Mouse (Mus musculus): ENCODE data around the gene Lhcgr. TPM values are rescaled to one million over a fixed set of nuclear protein-coding genes. Genes with fewer than 3 reads are reported as not detected.
"Not testable (repeated sequence)": the region's sequence is repeated elsewhere in the genome, so short reads cannot be mapped to it uniquely, and the experiment has no call there.

Lhcgr gene
- under 1 TPM; 0.08 to 0.22 TPM for total RNA-seq (2021)
- long read RNA-seq, experiment 1, partial matches to known transcripts, result 1 of 2 reads
- long read RNA-seq, experiment 1, other reads (novel, unspliced or antisense), result 1 of 2 reads
- long read RNA-seq, experiment 2, result 0 reads

DNA sequence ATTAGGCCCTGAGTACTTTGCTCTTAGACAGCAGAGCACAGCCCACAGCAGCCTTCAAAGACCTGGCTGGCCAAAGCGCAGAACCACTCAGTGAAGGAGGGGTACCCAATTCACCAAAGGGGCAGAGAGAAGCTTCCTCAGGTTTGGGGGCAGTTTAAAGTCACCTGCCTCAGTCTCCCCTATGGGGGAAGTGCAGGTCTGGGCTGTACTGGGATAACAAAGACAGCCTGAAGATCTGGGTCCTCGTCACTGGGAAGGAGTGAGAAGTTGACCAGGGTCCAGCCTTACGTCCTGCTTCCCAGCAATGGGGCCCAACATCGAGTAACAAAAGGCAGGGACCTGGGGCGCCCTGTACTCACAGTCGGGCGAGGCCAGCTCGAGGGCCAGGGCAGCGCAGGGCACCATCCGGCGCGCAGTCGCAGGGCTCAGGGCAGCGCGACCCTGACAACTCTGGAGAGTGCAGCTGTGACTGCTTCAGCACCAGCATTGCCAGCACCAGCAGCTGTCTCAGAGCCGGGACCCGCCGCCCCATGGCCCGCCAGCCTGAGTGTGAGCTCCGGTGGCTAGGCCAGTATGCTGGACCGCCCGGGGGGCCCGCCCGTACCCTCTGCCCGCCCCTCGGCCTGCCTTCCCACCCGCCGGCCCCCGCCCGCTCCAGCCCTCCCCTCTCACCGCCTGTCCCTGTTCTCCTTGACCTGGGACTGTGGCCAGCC is at the start of gene Lhcgr:
Gene Lhcgr, minus strand, starts transcription at position 551 of the 713 bp plus-strand sequence.
- TF ChIP-seq CTCF (conservative IDR thresholded peaks at IDR 0.05), result no peak
- no peak within 1 kb of the TSS for H3K4me3 ChIP-seq
- H3K27ac ChIP-seq, result no peak within 1 kb of the TSS
- no peak for DNase-seq (ENCODE audit: low spot score in 2 of 2)

GRCm38 (mm10) chr17:88817601-88818000 is 25.8 kb upstream of the Lhcgr start:
- no peak for TF ChIP-seq CTCF (conservative IDR thresholded peaks at IDR 0.05)
- DNase-seq (ENCODE audit: low spot score in 2 of 2), result peak; percentile 11 to 16
- H3K4me3 ChIP-seq, result no peak overlapping the region
- H3K27ac ChIP-seq, result 0 out of 2 replicates have a peak overlapping the region, but pooled peaks have one; percentile 23

GRCm38 (mm10) chr17:88812943-88813342 is 21.2 kb upstream of the Lhcgr start:
- not testable (repeated sequence) for H3K4me3 ChIP-seq; H3K27ac ChIP-seq; DNase-seq (ENCODE audit: low spot score in 2 of 2)

GRCm38 (mm10) chr17:88810807-88811206 is 19.0 kb upstream of the Lhcgr start:
- no peak for DNase-seq (ENCODE audit: low spot score in 2 of 2)
- Histone ChIP-seq H3K4me3 (no peak overlapping the region), H3K27ac (no peak overlapping the region)
- no peak for TF ChIP-seq CTCF (conservative IDR thresholded peaks at IDR 0.05)

DNA sequence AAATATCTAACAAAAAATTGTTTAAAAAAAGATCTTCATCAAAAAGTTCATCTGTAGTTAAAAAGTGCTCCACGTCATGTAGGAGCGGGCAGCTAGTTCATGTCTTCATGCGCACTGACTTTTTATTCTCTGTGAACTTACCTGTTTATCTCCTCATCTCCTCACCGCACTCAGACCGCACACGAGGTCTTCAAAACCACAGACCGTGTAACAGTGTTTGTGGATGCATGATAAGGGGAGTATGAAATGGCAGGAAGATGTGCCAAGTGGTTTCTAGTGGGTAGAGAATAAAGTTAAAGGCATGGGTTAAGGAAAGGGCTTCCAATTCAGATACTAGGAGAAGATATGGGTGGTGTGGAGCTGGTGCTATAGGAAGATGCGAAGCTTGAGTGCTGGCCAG is 14.6 kb upstream of the Lhcgr start:
- TF ChIP-seq CTCF (conservative IDR thresholded peaks at IDR 0.05), result no peak
- H3K4me3 ChIP-seq, result no peak overlapping the region
- H3K27ac ChIP-seq, result no peak overlapping the region
- DNase-seq (ENCODE audit: low spot score in 2 of 2), result no peak

- Histone ChIP-seq H3K27ac (no peak overlapping the region), H3K4me3 (no peak overlapping the region)
- no peak for TF ChIP-seq CTCF (conservative IDR thresholded peaks at IDR 0.05)
- no peak for DNase-seq (ENCODE audit: low spot score in 2 of 2)
These were observed 11.7 kb upstream of the Lhcgr start for GRCm38 (mm10) chr17:88803441-88803840.

DNA sequence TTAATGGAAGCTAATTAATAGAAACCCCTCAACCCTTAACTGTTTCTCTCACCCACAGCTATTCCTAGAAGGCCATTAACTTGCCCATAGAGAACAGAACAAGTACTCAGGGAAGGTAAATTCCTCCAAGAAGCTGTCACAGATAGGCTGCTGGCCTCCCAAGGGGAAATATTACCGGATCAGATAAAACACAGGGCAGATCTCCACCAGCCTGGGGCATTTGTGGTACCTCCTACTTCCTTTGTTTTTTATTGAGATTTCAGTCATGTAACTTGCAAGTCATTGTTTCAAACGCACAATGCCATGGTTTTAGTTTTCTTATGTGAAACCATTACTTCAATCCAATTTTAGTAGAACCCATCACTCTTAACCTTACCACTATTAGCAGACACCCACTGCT is 1.1 kb downstream of the Lhcgr start:
- DNase-seq (ENCODE audit: low spot score in 2 of 2), result no peak
- TF ChIP-seq CTCF (conservative IDR thresholded peaks at IDR 0.05), result no peak
- no peak overlapping the region for H3K27ac ChIP-seq
- H3K4me3 ChIP-seq, result no peak overlapping the region

DNA sequence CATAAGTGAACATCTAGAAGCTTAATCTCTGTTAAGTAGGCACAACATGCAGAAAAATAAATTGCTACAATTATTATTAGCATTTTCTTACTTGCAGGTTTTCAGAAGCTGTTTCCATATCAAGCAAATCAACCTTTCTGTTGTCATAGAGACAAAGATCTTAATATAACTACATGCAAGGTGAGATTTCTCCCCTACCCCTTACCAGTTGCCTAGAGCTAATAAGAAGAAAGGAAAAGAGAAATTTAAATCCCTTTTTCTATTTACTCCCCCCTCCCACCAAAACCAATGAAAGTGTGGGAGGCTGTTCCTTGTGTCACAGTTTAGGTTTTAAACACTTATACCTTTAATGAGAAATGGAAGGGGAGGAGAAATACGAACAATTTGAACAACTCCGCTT is 3.4 kb downstream of the Lhcgr start:
- TF ChIP-seq CTCF (conservative IDR thresholded peaks at IDR 0.05), result no peak
- Histone ChIP-seq H3K4me3 (no peak overlapping the region), H3K27ac (no peak overlapping the region)
- no peak for DNase-seq (ENCODE audit: low spot score in 2 of 2)

- Histone ChIP-seq H3K27ac (no peak overlapping the region), H3K4me3 (no peak overlapping the region)
- TF ChIP-seq CTCF (conservative IDR thresholded peaks at IDR 0.05), result no peak
- DNase-seq (ENCODE audit: low spot score in 2 of 2), result no peak
These were observed 4.9 kb downstream of the Lhcgr start for GRCm38 (mm10) chr17:88786881-88787280.

DNA sequence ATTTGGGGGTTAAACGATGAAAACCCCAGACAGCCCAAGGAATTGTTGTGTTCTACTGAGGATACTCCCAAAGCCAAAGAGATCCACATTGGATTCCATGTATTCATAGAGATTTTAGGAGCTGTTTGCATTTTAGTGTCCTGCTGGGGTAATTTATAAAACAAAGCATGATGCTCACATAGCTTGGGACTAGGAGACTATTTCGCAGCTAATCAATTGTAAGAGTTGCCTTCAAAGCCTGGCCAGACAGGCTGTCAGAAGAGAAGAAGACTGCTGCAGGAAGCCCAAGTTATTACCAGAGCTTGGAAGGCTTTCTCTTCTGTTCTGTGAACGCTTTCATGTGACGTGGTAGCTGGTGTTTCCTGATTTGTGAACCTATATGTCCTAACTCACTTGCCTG is 5.4 kb downstream of the Lhcgr start:
- DNase-seq (ENCODE audit: low spot score in 2 of 2), result no peak
- no peak for TF ChIP-seq CTCF (conservative IDR thresholded peaks at IDR 0.05)
- Histone ChIP-seq H3K27ac (no peak overlapping the region), H3K4me3 (no peak overlapping the region)

DNA sequence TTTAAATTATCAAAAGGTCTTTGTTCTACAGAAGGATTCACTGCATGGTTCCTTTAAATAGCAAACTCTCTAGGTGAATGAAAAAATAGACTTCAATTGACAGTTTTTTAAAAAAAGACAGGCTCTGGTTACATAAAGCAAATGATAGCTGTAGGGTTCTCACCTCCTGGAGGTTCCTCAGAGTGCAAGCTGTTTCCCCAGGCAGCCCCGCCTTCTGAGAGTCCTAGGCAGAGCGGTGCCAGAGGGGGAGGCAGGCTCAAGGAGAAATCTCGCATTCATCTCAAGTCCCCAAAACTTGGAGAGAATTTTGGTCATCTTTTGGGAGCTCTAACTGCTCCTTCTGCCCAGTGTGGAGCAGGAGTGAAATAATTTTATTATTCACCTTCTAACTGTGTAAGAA is 12.6 kb downstream of the Lhcgr start:
- no peak for DNase-seq (ENCODE audit: low spot score in 2 of 2)
- no peak for TF ChIP-seq CTCF (conservative IDR thresholded peaks at IDR 0.05)
- Histone ChIP-seq H3K4me3 (no peak overlapping the region), H3K27ac (no peak overlapping the region)

DNA sequence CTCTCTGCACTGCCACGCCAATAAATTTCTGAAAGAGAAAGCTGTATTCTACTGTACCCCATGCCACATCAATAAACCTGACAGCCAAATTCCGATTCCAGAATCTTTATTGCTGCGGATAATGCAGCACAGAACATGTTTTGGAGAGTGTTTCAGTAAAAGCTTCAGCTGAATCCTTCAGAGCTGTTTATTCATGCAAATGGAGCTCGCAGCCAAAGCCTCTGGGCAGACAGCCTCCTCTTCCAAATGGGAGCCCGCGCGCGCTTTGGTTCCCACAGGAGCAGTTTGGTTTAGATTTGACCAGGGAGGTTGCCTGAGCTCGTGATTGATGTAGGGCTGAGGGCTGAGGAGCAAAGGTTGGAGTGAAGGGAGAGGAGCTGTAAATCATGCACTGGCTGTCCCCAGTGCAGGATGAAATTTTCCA is 17.7 kb downstream of the Lhcgr start:
- peak overlapping the region; percentile 32 for H3K27ac ChIP-seq
- no peak for TF ChIP-seq CTCF (conservative IDR thresholded peaks at IDR 0.05)
- H3K4me3 ChIP-seq, result no peak overlapping the region
- no peak for DNase-seq (ENCODE audit: low spot score in 2 of 2)

- no peak overlapping the region for H3K4me3 ChIP-seq
- H3K27ac ChIP-seq, result peak overlapping the region; percentile 32
- no peak for DNase-seq (ENCODE audit: low spot score in 2 of 2)
- TF ChIP-seq CTCF (conservative IDR thresholded peaks at IDR 0.05), result no peak
These were observed 21.7 kb downstream of the Lhcgr start for GRCm38 (mm10) chr17:88770081-88770480.

- no peak for TF ChIP-seq CTCF (conservative IDR thresholded peaks at IDR 0.05)
- H3K4me3 ChIP-seq, result no peak overlapping the region
- peak overlapping the region; percentile 32 for H3K27ac ChIP-seq
- DNase-seq (ENCODE audit: low spot score in 2 of 2), result no peak
These were observed 22.4 kb downstream of the Lhcgr start for GRCm38 (mm10) chr17:88769283-88769859.

Measured in layer of hippocampus, adult 2 months (tissue).